Mouse (Mus musculus): ENCODE data around the gene Cdkl3. TPM values are rescaled to one million over a fixed set of nuclear protein-coding genes. Genes with fewer than 3 reads are reported as not detected.

Cdkl3 gene
- polyA plus RNA-seq, 1 experiment from 2014 or later, result 9.1 TPM

- Histone ChIP-seq H3K9me3 (replicated peaks; ENCODE audit: control insufficient read depth, low read length) (no peaks in the 10 kb centered on the region), H3K4me3 (ENCODE audit: low read depth, low read length) (no peak overlapping the region), H3K4me1 (ENCODE audit: control insufficient read depth, insufficient read depth, low read length) (peaks cover 4% of the 10 kb centered on the region), H3K27ac (ENCODE audit: low read depth, low read length) (no peak overlapping the region), H3K27me3 (ENCODE audit: control insufficient read depth, insufficient read depth, low read length) (no peaks in the 10 kb centered on the region), H3K4me2 (no peak overlapping the region), H3K36me3 (ENCODE audit: control insufficient read depth, insufficient read depth, low read length) (no peaks in the 10 kb centered on the region), H3K9ac (ENCODE audit: low read depth, low read length) (no peak overlapping the region)
- ATAC-seq (replicated peaks; ENCODE audit: insufficient number of reproducible peaks, low FRiP score, low TSS enrichment), result no peak
- 48% methylated on average over 5 of the region's 5 CpGs for WGBS (ENCODE audit: insufficient replicate concordance)
Observed at GRCm38 (mm10) chr11:52094568-52094967, 90.5 kb downstream of the Cdkl3 start.

- Histone ChIP-seq H3K27me3 (ENCODE audit: control insufficient read depth, insufficient read depth, low read length) (no peaks in the 10 kb centered on the region), H3K4me2 (no peak overlapping the region), H3K4me1 (ENCODE audit: control insufficient read depth, insufficient read depth, low read length) (peaks cover 18% of the 10 kb centered on the region), H3K9ac (ENCODE audit: low read depth, low read length) (no peak overlapping the region), H3K4me3 (ENCODE audit: low read depth, low read length) (no peak overlapping the region), H3K36me3 (ENCODE audit: control insufficient read depth, insufficient read depth, low read length) (no peaks in the 10 kb centered on the region), H3K9me3 (replicated peaks; ENCODE audit: control insufficient read depth, low read length) (no peaks in the 10 kb centered on the region), H3K27ac (ENCODE audit: low read depth, low read length) (no peak overlapping the region)
- ATAC-seq (replicated peaks; ENCODE audit: insufficient number of reproducible peaks, low FRiP score, low TSS enrichment), result no peak
- WGBS (ENCODE audit: insufficient replicate concordance), result 75% methylated on average over 3 of the region's 3 CpGs
Observed at GRCm38 (mm10) chr11:52097016-52097415, 93.0 kb downstream of the Cdkl3 start.

GRCm38 (mm10) chr11:52097596-52097995 is 93.6 kb downstream of the Cdkl3 start:
- H3K9me3 ChIP-seq (replicated peaks; ENCODE audit: control insufficient read depth, low read length), result no peaks in the 10 kb centered on the region
- H3K36me3 ChIP-seq (ENCODE audit: control insufficient read depth, insufficient read depth, low read length), result no peaks in the 10 kb centered on the region
- H3K27ac ChIP-seq (ENCODE audit: low read depth, low read length), result peak overlapping the region; percentile 100
- no peak overlapping the region; the same call in 1 of the 2 replicates for H3K9ac ChIP-seq (ENCODE audit: low read depth, low read length)
- H3K4me1 ChIP-seq (ENCODE audit: control insufficient read depth, insufficient read depth, low read length), result peaks cover 21% of the 10 kb centered on the region
- H3K4me2 ChIP-seq, result peak overlapping the region; percentile 90
- ATAC-seq (replicated peaks; ENCODE audit: insufficient number of reproducible peaks, low FRiP score, low TSS enrichment), result no peak
- no peaks in the 10 kb centered on the region for H3K27me3 ChIP-seq (ENCODE audit: control insufficient read depth, insufficient read depth, low read length)
- no peak overlapping the region for H3K4me3 ChIP-seq (ENCODE audit: low read depth, low read length)
- WGBS (ENCODE audit: insufficient replicate concordance), result 84% methylated on average over 2 of the region's 2 CpGs

- Histone ChIP-seq H3K9ac (ENCODE audit: low read depth, low read length) (peak within 1 kb of the TSS; percentile 100), H3K27me3 (ENCODE audit: control insufficient read depth, insufficient read depth, low read length) (no peaks in the 10 kb centered on the region), H3K4me2 (peak within 1 kb of the TSS; percentile 90), H3K27ac (ENCODE audit: low read depth, low read length) (peak within 1 kb of the TSS; percentile 100), H3K4me1 (ENCODE audit: control insufficient read depth, insufficient read depth, low read length) (peaks cover 22% of the 10 kb centered on the region), H3K9me3 (replicated peaks; ENCODE audit: control insufficient read depth, low read length) (no peaks in the 10 kb centered on the region), H3K36me3 (ENCODE audit: control insufficient read depth, insufficient read depth, low read length) (no peaks in the 10 kb centered on the region), H3K4me3 (ENCODE audit: low read depth, low read length) (peak within 1 kb of the TSS; percentile 99)
- peak; percentile 97 for ATAC-seq (replicated peaks; ENCODE audit: insufficient number of reproducible peaks, low FRiP score, low TSS enrichment)
- WGBS (ENCODE audit: insufficient replicate concordance), result under 1% methylated on average over 52 of the region's 53 CpGs
Observed at GRCm38 (mm10) chr11:52098398-52098946, 94.5 kb downstream of the Cdkl3 start, which contains the start of gene Ppp2ca. TSS of gene Ppp2ca (plus strand) at chr11:52098681.

- WGBS (ENCODE audit: insufficient replicate concordance), result under 1% methylated on average over 64 of the region's 72 CpGs
- H3K9me3 ChIP-seq (replicated peaks; ENCODE audit: control insufficient read depth, low read length), result no peaks in the 10 kb centered on the region
Observed at GRCm38 (mm10) chr11:52099031-52099761, 95.2 kb downstream of the Cdkl3 start.

GRCm38 (mm10) chr11:52099771-52100219 is 95.8 kb downstream of the Cdkl3 start:
- H3K36me3 ChIP-seq (ENCODE audit: control insufficient read depth, insufficient read depth, low read length), result no peaks in the 10 kb centered on the region
- peak overlapping the region; percentile 90 for H3K4me2 ChIP-seq
- no peaks in the 10 kb centered on the region for H3K9me3 ChIP-seq (replicated peaks; ENCODE audit: control insufficient read depth, low read length)
- H3K27me3 ChIP-seq (ENCODE audit: control insufficient read depth, insufficient read depth, low read length), result no peaks in the 10 kb centered on the region
- H3K9ac ChIP-seq (ENCODE audit: low read depth, low read length), result peak overlapping the region; percentile 100
- H3K4me1 ChIP-seq (ENCODE audit: control insufficient read depth, insufficient read depth, low read length), result peaks cover 25% of the 10 kb centered on the region
- no peak for ATAC-seq (replicated peaks; ENCODE audit: insufficient number of reproducible peaks, low FRiP score, low TSS enrichment)
- WGBS (ENCODE audit: insufficient replicate concordance), result 2% methylated on average over 7 of the region's 7 CpGs
- peak overlapping the region; percentile 99 for H3K4me3 ChIP-seq (ENCODE audit: low read depth, low read length)
- H3K27ac ChIP-seq (ENCODE audit: low read depth, low read length), result peak overlapping the region; percentile 100

More at GRCm38 (mm10) chr11:52099031-52099761, 95.2 kb downstream of the Cdkl3 start:
- ATAC-seq (replicated peaks; ENCODE audit: insufficient number of reproducible peaks, low FRiP score, low TSS enrichment), result peak; percentile 72
- Histone ChIP-seq H3K36me3 (ENCODE audit: control insufficient read depth, insufficient read depth, low read length) (no peaks in the 10 kb centered on the region), H3K4me2 (peak overlapping the region; percentile 90), H3K27me3 (ENCODE audit: control insufficient read depth, insufficient read depth, low read length) (no peaks in the 10 kb centered on the region), H3K9ac (ENCODE audit: low read depth, low read length) (peak overlapping the region; percentile 100), H3K4me1 (ENCODE audit: control insufficient read depth, insufficient read depth, low read length) (peaks cover 24% of the 10 kb centered on the region), H3K27ac (ENCODE audit: low read depth, low read length) (peak overlapping the region; percentile 100), H3K4me3 (ENCODE audit: low read depth, low read length) (peak overlapping the region; percentile 99)

- Histone ChIP-seq H3K4me3 (ENCODE audit: low read depth, low read length) (no peak overlapping the region), H3K9me3 (replicated peaks; ENCODE audit: control insufficient read depth, low read length) (no peaks in the 10 kb centered on the region), H3K4me2 (no peak overlapping the region), H3K27ac (ENCODE audit: low read depth, low read length) (no peak overlapping the region), H3K9ac (ENCODE audit: low read depth, low read length) (no peak overlapping the region), H3K27me3 (ENCODE audit: control insufficient read depth, insufficient read depth, low read length) (no peaks in the 10 kb centered on the region), H3K36me3 (ENCODE audit: control insufficient read depth, insufficient read depth, low read length) (no peaks in the 10 kb centered on the region), H3K4me1 (ENCODE audit: control insufficient read depth, insufficient read depth, low read length) (peaks cover 26% of the 10 kb centered on the region)
- WGBS (ENCODE audit: insufficient replicate concordance), result 88% methylated on average over 4 of the region's 4 CpGs
- ATAC-seq (replicated peaks; ENCODE audit: insufficient number of reproducible peaks, low FRiP score, low TSS enrichment), result no peak
Observed at GRCm38 (mm10) chr11:52102977-52103376, 99.0 kb downstream of the Cdkl3 start.

GRCm38 (mm10) chr11:52105503-52105902 is 101.5 kb downstream of the Cdkl3 start:
- Histone ChIP-seq H3K27ac (ENCODE audit: low read depth, low read length) (no peak overlapping the region), H3K27me3 (ENCODE audit: control insufficient read depth, insufficient read depth, low read length) (no peaks in the 10 kb centered on the region), H3K9ac (ENCODE audit: low read depth, low read length) (no peak overlapping the region), H3K36me3 (ENCODE audit: control insufficient read depth, insufficient read depth, low read length) (no peaks in the 10 kb centered on the region), H3K4me1 (ENCODE audit: control insufficient read depth, insufficient read depth, low read length) (peaks cover 22% of the 10 kb centered on the region), H3K9me3 (replicated peaks; ENCODE audit: control insufficient read depth, low read length) (no peaks in the 10 kb centered on the region), H3K4me3 (ENCODE audit: low read depth, low read length) (no peak overlapping the region), H3K4me2 (no peak overlapping the region)
- ATAC-seq (replicated peaks; ENCODE audit: insufficient number of reproducible peaks, low FRiP score, low TSS enrichment), result no peak
